Mouse (Mus musculus) lung, postnatal 10 days (tissue): ENCODE data around the gene Cdc37l1.
A peak's percentile ranks its signal among the peaks of the same experiment; 100 is the strongest.

Experiments used
- DNase-seq: peaks from one replicate; pipeline ENCODE4 v3.0.0; 2021

Gene Cdc37l1

DNA sequence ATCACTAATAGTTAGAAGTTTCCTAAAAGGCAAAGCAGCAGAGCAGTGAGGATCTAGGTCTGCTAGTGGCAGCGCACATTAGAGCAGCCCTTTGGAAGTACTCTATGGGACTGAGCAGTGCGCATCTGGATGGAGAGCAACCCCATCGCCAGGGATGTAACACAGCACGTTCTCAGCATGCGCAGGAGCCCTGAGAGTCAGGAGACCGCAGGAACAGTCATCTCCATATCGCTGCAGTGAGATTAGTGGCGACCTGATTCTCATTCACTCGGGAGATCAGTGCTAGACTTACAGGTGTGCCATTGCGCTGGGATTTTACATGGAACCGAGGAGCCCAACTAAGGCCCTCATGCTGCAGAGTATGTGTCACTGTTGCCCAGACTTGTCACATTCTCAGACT is 18.9 kb downstream of the Cdc37l1 start:
- DNase-seq: no peak

DNA sequence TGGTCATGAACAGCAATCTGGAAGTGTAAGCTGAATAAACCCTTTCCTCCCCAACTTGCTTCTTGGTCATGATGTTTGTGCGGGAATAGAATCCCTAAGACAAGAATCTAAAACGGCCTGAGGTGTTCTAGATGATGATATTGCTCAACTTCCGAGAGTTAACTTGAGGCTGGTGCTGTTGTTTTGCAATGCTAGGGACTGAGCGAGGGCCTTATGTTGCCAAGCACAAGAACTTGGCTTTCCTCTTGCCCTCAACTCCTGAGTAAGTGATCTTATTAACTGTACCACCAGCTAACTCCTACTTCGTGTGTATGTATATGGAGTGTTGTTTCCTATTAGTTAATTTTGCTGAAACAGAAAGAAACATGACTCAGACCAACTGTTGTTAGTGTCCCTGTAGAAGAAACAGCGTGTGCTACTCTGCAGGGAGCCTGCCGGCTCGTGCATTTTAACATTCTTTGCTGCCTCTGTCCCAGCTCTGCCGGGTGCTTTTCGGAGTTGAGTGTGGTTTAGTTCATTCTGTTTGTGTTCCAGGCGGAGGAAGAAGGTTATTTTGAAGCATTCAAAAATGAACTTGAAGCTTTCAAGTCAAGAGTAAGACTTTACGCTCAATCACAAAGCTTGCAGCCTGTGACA is 21.3 kb downstream of the Cdc37l1 start:
- DNase-seq: no peak

DNA sequence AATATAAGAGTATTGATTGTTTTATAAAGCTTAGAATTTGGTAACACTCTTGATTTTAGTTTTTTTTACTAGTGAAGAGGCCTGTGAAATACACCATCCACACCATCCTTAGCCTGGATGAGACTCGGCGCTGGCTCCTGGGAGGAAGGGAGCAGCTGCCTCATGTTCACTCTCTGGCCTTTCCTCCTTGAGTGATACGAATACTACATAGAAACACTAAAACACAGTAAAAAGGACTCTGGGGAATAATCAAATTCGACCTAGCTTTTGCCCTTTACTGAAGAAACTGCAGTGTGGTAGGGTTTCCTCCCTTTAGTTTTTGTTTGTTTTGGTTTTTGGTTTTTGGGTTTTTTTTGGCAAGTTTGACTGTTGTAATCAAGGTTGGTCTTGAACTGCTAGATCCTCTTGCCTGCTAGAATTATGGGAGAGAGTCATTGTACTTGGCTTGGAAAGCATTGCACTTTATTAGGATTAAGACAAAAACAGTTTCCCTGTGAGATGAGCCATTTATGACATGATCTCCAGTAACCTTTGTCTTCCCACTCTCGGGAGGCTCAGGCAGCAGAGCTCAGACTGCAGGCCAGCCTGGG is 24.4 kb downstream of the Cdc37l1 start:
- DNase-seq: no peak

DNA sequence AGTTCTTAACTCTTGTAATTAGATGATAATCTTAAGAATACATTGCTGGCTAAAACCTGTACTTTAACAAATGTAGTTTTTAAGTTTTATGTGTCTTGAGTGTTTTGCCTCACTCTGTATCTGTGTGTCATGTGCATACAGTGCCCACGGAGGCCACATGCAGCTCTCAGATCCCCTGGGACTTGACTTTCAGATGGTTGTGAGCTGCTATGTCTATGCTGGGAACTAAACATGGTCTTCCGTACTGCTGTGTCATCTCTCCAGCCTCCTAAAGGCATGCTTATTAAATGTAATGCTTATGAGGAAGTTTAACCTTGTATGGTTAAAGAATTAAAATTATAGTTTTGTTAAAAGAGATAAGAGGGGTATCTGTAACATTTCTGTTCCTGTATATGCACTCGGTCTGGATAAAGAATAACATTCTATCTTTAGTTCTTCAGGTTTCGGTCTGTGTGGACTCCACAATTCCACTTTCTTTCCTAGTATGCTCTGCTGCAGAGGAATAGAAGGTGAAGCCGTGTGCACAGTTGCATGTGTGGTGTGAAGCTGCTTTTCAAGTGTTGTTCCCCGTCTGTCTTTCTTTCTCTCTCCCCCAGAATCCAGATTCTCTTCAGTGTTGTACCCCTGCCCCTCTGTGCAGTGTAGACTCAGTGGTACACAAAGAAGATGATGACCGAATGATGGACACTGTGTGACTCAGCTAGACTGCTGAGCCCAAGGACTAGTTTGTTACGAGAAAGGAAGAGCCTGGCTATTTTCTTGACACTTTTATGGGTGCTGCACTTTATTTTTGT is 25.5 kb downstream of the Cdc37l1 start:
- no peak for DNase-seq

DNA sequence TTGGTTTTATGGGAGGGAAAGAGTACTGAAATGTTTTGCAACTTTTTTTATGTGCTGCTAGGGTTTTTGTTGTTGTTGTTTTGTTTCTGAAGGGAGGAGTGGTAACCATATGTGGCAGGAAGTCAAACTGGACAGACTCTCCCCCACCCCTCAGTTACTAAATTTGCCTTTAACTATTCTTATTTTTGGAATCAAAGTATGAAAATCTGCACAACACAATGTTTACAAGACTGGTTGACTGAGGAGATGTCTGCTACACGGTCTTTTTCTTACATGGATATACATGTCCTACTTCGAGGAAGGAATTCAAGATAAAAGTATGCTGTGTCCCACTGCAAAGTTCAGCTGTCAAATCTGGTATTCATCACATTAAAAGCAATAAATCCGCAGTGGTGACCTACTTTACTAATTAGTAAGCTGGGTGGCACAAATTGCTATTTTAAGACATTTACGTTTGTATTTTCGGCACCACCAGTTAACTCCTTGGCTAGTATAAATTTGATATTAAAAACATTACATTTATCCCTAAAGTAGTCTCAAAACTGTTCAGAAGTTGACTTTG is 26.1 kb downstream of the Cdc37l1 start:
- DNase-seq: no peak

DNA sequence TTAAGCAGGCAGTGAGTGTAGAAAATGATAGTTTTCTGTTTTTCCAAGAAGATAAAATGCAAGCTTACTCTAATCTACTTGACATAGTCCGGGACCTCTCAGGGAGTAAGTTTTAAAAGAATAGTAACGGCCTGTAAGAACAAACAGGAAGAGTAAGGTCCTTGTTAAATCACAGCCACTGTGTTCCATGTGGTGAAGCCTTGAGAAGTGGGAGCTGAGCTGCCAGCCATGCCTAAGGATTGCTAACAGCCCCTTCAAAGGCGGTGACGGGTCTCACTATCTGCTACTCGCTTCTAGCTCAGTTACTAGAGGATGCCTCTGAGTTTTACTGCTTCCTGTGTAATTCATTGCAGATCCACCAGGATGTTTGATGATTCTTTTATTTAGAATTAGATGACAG is 26.6 kb downstream of the Cdc37l1 start:
- no peak for DNase-seq

DNA sequence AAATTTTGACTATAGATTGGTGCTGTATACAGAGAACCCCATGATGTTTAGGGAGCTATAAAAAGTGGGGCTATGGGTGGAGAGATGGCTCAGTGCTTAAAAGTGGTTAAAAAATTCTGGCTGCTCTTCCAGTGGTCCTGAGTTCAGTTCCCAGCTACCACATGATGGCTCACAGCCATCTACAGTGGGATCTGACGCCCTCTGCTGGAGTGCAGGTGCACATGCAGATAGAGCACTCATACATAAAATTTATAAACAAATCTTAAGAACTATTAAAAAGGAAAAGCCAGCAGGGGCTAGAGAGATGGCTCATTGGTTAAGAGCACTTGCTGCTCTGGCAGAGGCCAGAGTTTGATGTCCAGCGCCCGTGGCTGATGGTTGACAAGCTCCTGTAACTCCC is 29.5 kb downstream of the Cdc37l1 start:
- DNase-seq: no peak

DNA sequence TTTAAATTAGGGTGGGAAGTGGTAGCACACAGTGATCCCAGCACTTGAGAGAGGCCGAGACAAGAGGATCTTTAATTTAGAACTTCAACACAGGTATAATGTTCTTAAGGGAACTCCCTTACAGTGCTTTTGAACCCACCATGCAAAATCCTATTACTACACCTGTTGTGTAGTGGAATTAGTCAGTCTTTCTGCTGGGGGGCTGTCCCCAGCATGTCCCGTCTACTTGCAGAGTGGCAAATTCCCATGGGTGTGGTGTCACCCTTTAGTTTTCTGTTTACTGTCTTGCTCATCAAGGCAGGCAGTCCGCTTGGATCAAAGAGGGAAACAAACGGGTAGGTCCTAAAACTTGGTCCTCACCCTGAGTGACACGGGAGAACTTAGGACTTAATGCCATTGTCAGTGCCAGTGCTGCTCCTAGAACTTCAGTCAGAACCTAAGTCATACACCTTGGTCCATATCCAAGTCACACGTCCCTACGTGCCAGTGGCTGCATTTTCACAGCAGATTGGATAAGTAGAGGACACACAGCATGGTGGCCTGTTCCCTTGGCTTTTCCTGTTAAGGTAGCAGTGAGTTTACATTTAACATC is 31.7 kb downstream of the Cdc37l1 start:
- no peak for DNase-seq

DNA sequence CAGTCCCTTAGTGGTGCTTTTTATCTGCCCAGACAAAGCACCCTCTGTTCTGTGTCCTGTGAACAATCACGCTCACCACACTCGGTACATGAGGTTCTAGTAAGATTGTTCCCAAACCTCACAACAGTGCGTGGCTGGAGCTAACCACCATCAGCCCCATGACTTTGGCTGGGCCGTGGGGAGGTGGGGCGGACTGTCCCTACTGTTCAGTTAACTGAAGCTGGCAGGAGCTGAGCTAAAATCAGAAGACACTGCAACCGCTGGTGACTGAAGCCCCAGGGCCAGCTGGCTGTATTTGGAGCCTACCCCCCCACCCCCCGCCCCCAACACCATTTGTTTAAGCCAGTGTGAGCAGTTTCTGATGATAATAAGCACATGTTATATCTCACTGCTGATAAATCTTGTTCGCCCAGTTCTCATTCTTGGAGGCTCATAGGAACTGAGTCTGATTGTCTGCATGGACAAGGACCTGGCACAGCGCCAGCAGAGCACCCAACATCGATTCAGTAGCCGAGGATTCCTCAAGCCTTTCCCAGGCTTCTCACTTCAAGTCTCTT is 34.3 kb downstream of the Cdc37l1 start:
- DNase-seq: peak; percentile 76

DNA sequence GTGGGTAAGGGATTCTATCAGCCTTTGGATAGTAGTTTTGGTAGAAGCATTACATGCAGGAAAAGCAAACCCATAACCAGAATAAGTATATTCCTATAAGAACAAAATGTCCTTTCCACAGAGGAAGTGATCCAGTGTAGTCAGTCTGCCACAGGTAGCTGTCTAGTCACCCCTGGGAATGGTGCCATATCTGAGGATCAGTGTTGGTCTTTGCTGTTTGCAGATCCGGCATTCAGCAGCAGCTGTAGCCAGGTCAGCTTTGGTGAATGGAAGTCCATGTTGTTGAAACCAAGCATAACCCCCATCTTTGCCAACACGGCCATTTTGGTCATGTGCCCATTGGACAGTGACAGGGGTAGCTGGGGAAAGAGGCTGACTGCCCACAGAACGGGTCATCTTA is 41.6 kb downstream of the Cdc37l1 start:
- DNase-seq: no peak

DNA sequence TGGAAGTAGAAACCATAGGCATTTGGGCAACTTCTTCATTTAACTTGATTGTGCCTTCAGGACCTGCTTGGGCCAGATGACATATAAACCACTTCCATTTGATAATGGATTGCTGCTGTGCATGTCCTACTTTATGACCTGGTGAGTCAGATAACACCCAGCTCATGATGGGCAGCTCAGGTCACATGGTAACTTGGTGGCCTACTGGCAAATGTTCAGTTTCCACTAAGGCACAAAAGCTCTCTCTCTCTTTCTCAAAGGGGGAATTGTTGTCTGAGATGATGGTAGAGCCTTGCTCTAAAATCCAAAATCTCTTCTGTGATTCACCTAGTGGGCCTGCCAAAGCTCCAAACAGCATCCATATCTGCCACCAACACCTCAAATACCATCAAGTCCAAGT is 42.5 kb downstream of the Cdc37l1 start:
- DNase-seq: no peak

DNA sequence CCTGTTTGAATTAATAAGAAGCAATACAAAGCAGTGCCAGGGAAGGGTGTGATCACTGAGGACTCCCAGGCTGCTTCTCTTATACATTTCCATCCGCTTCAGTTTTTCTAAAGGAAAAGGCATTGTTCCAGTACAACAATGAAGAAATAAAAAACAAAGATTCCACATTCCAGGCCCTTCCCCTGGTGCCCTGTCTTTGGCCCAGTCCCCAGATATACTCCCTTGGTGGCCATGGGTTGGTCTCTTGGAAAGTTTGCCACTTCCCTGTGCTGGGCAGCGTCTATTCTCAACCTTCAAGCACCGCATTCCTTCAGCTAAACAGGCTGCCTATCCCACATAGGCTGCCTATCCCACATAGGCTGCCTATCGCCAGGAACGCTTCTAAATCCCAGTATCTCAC is 46.9 kb downstream of the Cdc37l1 start:
- peak; percentile 28 for DNase-seq

DNA sequence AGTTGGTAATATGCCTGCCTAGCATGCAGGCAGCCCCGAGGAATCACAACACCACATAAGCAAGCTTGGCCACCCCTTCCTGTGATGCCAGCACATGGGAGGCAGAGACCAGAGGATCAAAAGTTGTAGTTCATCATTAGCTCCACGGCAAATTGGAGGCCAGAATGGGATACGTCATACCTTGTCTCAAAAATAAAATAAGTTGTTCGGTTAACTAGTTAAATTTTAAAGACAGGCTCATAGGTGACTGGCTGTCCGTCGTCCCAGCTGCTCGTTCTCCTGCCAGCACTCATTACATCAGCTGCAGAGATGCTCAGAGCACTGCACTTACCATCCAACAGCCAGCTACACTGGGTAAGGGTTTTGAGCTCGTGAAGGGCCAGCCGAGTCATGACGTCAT is 47.4 kb downstream of the Cdc37l1 start:
- DNase-seq: no peak

DNA sequence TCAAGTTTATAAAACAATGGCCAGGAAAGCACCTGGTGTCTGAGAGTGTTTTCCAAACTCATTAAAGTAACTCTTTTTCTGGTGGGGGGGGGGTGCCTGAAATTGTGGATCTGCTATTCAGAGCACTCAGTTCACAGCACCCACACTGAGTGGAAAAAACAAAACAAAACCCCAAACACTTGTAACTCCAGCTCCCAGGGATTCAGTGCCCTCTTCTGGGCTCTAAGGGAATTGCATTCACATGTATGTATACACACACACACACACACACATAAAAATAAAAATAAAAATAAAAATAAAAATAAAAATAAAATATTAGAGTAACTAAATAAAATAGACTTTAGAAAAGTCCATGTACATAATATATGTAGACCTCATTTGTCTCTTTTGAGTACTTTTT is 49.2 kb downstream of the Cdc37l1 start:
- no peak for DNase-seq

DNA sequence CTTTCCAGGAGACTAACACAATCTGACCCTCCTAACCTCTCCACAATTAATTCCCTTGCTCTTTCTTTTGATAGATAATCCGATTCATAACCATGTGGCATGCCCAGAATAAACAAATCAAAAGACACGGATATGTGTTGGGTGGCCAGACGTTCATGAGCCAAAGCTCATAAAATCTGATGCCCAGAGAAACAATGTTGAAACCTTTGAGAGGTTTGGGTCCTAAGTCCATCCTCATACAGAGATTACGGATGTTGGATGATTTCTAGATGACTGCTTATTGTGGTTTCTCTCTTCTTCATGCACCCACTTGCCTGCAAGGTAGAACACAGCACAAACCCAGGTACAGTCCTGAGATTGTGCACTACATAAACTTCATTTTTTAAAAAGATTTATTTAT is 50.1 kb downstream of the Cdc37l1 start:
- DNase-seq: no peak

DNA sequence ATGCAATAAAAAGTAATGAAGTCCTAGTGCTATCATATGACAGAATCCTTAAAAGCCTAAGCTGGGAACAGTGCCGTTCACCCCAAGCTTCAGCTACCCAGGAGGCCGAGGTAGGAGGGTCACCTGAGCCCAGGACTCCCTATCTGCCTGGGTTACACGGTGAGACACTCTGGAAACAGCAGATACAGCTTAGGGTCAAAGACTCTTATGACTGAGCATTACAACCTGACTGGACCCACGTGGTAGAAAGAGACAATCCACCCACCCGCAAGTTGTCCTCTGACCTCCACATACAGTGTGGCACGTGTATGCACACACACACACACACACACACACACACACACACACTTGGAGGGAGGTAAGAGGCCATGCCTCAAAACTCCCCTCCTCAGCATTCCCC is 52.0 kb downstream of the Cdc37l1 start:
- DNase-seq: no peak

DNA sequence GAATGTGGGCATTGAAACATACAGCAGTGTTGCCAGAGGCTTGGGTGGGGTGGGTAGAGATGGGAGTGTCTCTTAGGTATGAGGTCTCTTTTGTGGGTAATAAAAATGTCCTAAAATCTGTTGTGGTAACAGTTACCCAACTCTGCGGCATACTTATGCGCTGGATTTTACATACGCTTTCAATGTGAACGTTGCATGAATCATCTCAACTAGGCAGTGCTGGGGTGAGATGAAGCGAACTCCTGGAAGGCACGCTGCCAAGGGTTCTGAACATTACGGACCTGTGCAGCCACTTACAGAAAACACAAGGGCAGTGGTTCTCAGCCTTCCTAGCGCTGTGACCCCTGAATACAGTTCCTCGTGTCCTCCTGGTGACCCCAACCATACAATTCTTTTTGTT is 52.5 kb downstream of the Cdc37l1 start:
- DNase-seq: no peak

DNA sequence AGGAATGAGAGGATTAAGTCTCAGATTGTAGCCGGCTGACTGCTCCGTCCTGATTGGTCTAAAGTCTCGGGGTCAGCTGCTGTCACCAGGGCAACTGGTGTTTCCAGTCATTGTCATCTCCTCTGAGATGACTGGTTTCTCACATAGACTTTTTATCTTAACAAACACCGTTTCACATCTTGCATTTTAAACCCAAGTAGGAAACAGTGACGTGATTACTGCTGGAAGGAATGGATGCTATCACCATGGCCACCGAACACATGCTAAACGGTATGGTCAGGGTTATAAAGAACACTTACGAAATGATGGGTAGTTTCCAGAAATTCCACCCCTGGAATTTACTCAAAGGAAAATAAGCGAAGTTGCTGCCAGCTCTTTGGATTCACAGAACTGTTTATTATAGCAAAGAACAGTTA is 54.2 kb downstream of the Cdc37l1 start:
- peak; percentile 51 for DNase-seq

DNA sequence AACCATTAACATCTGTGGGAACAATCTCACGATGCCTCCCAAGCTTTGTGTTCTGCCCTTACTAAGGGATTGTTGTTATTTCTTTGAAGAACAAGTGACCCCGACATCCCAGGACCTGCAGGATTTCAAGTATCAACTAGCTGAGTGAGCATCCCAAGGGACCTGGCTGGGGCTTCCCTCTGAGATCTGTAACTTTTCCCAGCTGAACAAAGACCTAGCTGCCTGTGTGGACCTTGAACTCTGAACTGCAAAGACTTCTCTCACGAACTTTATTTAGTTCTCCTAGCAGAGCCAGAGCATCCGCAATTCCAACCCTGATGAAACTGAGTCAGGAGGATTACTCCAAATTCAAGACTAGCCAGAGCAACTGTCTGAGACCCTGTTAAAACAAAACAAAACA is 55.2 kb downstream of the Cdc37l1 start:
- no peak for DNase-seq

DNA sequence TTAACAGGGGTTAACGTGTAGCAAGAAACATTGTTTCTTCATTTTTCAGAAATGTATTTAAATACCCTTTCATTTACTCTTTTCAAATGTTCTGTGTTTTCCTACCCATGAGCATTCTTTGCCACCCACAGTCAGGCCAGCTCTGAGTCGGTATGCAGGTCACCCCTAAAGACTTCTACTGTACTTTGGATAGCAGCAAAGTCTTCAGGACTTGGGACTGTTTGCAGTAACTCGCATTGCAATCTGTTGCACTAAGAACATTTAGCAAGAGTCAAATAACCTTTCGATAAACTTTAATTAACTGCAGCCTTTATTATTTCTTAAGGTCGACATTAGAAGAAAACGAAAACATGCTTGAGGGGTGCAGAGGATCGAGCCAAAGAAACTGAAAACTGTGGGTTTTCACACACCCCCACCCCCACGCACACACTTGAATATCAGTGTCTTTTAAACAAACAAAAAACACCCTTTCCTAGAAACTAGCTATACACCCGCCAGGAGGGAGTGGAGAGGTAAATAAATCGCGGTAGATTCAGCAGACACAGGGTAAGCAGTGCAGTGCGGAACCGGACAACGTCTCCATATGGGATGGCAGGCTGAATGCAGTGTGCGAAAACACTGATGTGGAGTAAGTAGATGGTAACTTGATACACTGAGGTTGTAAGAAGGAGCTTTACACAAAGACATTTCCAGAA is 56.0 kb downstream of the Cdc37l1 start:
- peak; percentile 13 for DNase-seq

DNA sequence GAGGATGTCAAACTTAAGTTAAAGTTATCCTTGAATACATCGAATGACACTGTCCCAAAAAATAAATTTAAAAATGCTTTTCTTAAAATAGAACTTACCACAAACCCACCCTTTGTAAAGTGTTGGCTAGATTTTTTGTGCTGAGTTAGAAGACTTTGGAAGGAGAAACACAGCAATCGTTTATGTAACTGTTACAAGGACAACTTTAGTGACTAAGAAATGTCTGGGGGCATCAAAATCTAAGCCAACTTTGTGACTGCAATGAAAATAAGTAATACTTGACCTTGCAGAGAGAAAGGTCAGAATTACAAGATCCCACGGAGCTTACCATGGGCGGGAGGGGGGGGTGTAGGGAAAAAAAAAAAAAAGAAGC is 56.8 kb downstream of the Cdc37l1 start:
- no peak for DNase-seq

DNA sequence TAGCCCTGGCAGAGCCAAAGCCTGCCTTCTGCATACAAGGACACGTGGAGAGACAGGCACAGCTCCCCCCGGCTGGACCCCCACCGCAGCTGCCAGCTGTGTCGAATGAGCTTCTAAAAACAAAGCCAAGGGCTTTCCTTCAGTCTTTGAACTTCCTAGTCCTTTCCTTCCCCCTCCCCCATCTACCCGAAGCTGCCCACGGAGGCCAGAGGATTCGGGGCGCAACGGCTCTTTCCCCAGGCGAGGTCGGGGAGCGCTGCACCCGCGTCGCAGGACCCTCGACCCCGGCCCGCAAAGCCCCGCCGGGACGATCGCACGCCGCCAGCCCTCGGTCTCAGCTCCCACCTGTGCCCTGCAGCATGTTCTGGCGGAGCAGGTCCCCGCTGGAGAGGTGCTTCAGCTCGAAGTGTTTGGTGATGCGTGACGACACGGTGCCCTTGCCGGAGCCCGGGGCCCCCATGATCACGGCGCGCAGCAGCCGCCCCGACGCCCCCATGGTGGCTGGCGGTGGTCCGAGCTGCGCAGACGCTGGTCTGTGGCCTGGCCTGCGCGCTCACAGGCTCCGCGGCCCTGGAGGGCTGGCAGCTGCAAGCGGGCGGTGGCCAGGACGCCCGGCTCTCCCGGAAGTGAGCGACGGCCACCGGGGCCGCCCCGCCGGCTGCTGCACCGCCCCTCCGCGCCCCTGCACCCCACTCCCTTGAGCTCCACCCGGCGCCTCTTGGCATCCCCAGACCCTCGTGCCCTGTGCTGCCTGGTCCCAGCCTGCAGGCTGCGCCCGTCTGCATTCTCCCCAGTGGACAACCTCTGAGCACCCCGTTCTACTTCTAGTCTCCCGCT is 57.4 kb downstream of the Cdc37l1 start, which contains the start of gene Ak3:
Gene Ak3, minus strand, starts transcription at position 628 of the 837 bp plus-strand sequence.
- DNase-seq: peak; percentile 90
